Mouse (Mus musculus): ENCODE data around the gene Nub1. TPM values are rescaled to one million over a fixed set of nuclear protein-coding genes. Genes with fewer than 3 reads are reported as not detected.

Gene Nub1
- polyA plus RNA-seq, 1 experiment from 2014 or later, result 26.7 TPM

DNA sequence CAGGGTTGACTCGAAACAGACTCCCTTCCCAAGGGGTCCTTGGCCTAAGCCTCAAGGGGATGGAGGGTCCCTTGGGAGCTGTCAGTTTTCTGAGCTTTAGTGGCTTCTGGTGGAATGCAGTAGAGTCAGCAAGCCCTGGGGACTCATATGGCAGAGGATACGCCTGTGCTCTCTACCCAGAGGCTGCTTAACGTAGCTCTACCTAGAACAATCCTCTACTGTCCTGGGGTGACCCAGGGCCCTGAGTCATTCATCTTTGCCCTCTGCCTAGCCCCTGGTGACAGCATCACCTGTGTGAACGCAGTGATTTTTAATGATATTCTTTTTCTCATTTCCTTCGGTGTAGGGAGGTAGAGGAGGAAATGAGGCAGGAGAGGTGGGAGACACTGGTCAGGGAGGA is 64.4 kb downstream of the Nub1 start:
- Histone ChIP-seq H3K27ac (no peak overlapping the region), H3K4me1 (peaks cover 27% of the 10 kb centered on the region), H3K4me3 (replicated peaks) (peak overlapping the region; percentile 56), H3K9me3 (no peaks in the 10 kb centered on the region), H3K9ac (no peak overlapping the region), H3K36me3 (no peaks in the 10 kb centered on the region), H3K4me2 (peak overlapping the region; percentile 89), H3K27me3 (replicated peaks) (no peaks in the 10 kb centered on the region)
- WGBS, result 52% methylated on average over 5 of the region's 5 CpGs
- ATAC-seq (ENCODE audit: insufficient read depth, low FRiP score, low read depth), result no peak

DNA sequence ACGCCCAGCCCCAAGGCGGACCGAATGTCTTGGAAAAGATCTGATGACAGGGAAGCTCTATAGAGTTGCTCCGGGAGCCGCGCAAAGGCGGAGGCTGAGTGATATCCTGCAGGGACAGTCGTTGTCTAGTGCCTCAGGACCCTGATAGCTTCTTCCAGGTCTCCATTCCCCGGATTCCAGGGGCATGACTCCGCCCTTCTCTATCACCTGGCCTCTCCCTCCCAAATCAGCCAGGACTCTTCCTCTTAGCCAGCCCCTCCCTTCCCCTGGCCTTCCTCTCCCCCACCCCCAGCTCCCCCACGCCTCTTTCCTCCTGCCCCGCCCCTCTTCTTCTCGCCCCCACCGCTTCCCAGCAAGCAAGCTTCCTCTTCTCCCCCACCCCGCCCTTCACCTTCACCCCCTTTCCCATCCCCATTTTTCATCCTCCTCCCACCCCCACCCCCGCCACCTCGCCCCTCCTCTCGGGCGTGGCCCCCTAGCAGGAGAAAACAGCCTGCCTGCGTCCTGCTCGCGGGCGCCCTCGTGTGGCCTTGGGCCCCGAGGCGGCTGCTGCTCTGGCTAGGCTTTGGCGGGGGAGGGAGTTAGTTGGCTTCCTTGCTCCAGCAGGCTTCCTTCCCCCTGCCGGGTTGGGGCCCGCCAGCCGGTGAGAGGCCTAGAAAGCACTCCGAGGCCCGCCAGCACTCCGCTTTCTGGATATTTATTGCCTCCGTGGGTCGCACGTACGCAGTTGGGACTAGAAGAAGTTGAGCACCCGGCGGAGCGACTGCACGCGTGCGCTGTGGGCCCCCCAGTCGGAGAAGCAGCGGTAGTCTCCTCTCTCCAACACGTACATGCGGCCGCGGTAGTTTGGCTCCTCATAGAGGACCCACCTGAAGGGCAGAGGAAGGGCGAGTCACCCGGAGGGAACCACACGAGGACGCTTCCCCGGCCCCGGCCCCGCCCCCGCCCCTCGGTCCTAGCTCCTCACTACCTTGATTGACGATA is 65.3 kb downstream of the Nub1 start:
- ATAC-seq (ENCODE audit: insufficient read depth, low FRiP score, low read depth), result peak; percentile 59
- peaks cover 32% of the 10 kb centered on the region for H3K4me1 ChIP-seq
- H3K4me3 ChIP-seq (replicated peaks), result peak overlapping the region; percentile 56
- H3K4me2 ChIP-seq, result peak overlapping the region; percentile 89
- no peaks in the 10 kb centered on the region for H3K36me3 ChIP-seq
- H3K27ac ChIP-seq, result peak overlapping the region; percentile 93
- under 1% methylated on average over 56 of the region's 59 CpGs for WGBS
- no peaks in the 10 kb centered on the region for H3K27me3 ChIP-seq (replicated peaks)
- peak overlapping the region; percentile 57 for H3K9ac ChIP-seq
- H3K9me3 ChIP-seq, result no peaks in the 10 kb centered on the region

DNA sequence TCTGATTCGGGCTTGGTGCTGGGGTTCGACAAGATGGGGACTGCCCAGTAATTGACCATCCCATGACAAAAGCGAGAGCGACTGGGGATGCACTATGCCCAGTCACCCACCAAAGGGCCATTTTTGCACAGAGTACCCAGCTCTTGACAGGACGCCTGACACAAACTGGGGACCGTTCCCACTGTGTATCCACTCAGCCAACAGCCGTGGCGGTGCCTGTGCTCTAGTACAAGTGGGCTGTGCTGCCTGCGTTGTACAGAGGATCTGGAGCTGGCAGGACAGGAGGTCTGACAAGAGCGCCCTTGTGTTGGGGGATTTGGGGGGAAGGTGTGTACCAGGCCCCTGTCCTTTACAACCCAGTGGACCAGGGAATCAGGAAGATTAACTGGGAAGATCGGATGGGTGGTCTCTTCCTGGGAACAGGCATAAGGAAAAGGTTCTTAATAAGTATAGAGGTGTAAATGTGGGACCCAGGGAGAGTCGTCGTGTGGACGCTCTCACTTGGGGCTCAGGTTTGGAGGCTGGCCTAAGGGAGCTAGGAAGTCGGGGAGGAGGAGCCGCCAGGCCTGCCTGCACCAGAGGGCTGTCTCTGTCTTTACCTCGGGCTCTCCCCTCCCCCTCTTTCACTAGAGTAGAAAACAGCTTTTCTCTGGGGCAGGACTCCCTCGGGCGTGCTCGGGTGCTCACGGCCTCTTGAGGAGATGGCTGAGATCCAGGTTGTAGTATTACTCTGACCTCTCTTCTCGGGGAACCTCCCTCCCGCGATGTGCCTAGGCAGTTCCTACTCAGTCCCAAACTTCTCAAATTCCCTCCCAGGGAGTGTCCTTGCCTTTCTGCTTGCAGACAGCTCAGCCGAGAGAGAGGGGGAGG is 66.2 kb downstream of the Nub1 start:
- H3K4me1 ChIP-seq, result peaks cover 32% of the 10 kb centered on the region
- WGBS, result 2% methylated on average over 24 of the region's 25 CpGs
- H3K27me3 ChIP-seq (replicated peaks), result no peaks in the 10 kb centered on the region
- peak overlapping the region; percentile 57 for H3K9ac ChIP-seq
- peak; percentile 68 for ATAC-seq (ENCODE audit: insufficient read depth, low FRiP score, low read depth)
- H3K4me3 ChIP-seq (replicated peaks), result peak overlapping the region; percentile 56
- H3K36me3 ChIP-seq, result no peaks in the 10 kb centered on the region
- H3K4me2 ChIP-seq, result peak overlapping the region; percentile 89
- peak overlapping the region; percentile 93 for H3K27ac ChIP-seq
- H3K9me3 ChIP-seq, result no peaks in the 10 kb centered on the region

DNA sequence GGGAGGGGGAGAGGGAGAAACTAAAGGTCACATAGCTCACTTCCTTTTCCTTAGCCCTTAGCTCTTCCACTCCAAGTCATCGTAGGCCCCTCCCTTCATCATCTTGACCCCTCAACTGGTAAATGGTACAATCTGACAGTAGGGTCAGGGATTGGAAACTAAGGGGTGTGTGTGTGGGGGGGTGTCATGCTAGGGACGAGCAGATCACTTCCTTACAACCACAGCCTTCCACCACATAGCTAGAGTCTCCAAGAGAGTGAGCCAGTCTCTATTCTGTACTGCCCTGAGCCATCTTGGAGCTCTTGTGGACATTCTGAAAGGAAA is 66.8 kb downstream of the Nub1 start:
- Histone ChIP-seq H3K36me3 (no peaks in the 10 kb centered on the region), H3K27me3 (replicated peaks) (no peaks in the 10 kb centered on the region), H3K9ac (no peak overlapping the region), H3K4me1 (peaks cover 31% of the 10 kb centered on the region), H3K9me3 (no peaks in the 10 kb centered on the region), H3K4me2 (peak overlapping the region; percentile 89), H3K27ac (peak overlapping the region; percentile 93), H3K4me3 (replicated peaks) (peak overlapping the region; percentile 56; the same call in 1 of the 2 replicates)
- WGBS, result 6% methylated on average over 2 of the region's 2 CpGs
- no peak; the same call in 1 of the 2 replicates for ATAC-seq (ENCODE audit: insufficient read depth, low FRiP score, low read depth)

DNA sequence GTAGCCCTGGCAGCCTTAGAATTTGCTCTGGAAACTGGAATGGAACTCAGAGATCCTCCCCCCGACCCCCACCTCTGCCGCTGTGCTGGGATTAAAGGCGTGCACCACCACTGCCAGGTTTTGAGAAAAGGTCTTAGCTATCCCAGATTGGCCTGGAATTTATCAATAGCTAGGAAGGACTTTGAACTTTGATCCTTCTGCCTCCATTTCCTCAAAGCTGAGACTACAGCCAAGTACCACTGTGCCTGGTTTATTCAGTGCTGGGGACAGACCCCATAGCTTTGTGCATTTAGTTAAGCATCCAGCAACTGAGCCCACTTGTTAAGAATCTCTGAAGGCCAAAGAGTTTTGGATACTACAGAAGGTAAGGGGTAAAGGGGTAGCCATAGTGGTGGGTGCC is 71.6 kb downstream of the Nub1 start:
- Histone ChIP-seq H3K4me3 (replicated peaks) (no peak overlapping the region), H3K36me3 (no peaks in the 10 kb centered on the region), H3K4me2 (no peak overlapping the region), H3K27ac (no peak overlapping the region), H3K4me1 (peaks cover 11% of the 10 kb centered on the region), H3K27me3 (replicated peaks) (no peaks in the 10 kb centered on the region), H3K9me3 (no peaks in the 10 kb centered on the region), H3K9ac (no peak overlapping the region)
- no peak for ATAC-seq (ENCODE audit: insufficient read depth, low FRiP score, low read depth)
- WGBS, result 62% methylated on average over 3 of the region's 3 CpGs

DNA sequence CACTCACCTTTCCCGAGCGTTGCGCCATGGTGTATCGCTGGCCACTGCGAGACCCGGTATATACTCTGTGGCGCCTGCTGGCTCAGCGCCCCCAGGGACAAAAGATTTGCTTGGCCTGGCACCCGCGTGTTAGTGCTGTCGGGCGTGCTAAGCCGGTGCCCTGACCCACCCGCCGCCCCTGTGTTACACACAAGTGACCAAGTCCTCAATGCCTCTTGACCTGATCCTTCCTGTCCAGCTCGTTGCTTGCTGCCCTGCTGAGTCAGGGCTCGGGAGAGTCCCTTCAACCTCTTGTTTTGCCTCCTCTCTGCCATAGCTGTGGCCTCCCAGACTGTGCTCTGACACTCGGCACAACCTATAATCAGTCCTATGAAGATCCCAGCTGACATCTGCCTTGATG is 72.5 kb downstream of the Nub1 start, which contains the start of gene Crygn:
Crygn (minus strand) TSS at position 193 of the 400 bp plus-strand sequence.
- Histone ChIP-seq H3K27me3 (replicated peaks) (no peaks in the 10 kb centered on the region), H3K9me3 (no peaks in the 10 kb centered on the region), H3K9ac (no peak within 1 kb of the TSS), H3K4me1 (peaks cover 4% of the 10 kb centered on the region; the same call in 1 of the 2 replicates), H3K36me3 (no peaks in the 10 kb centered on the region), H3K4me2 (no peak within 1 kb of the TSS), H3K4me3 (replicated peaks) (no peak within 1 kb of the TSS), H3K27ac (no peak within 1 kb of the TSS)
- WGBS, result 48% methylated on average over 18 of the region's 18 CpGs
- ATAC-seq (ENCODE audit: insufficient read depth, low FRiP score, low read depth), result no peak

Other genes with a start within 250 kb of the Nub1 start
- 98.1 and 103 TPM in 2 replicates for gene Fastk, start 240.2 kb upstream of the Nub1 start, polyA plus RNA-seq (2015; fragmentation: Nextera tagmentation; extraction: Ambion mirVana)
- gene Tmub1, start 237.7 kb upstream of the Nub1 start, polyA plus RNA-seq (2015; fragmentation: Nextera tagmentation; extraction: Ambion mirVana), result 22.0 and 22.3 TPM in 2 replicates
- 35.9 and 37.7 TPM in 2 replicates for gene Agap3, start 233.4 kb upstream of the Nub1 start, polyA plus RNA-seq (2015; fragmentation: Nextera tagmentation; extraction: Ambion mirVana)
- gene Gbx1, start 158.3 kb upstream of the Nub1 start, polyA plus RNA-seq (2015; fragmentation: Nextera tagmentation; extraction: Ambion mirVana), result 0.04 TPM in 1 of 2 replicates, not detected in the other
- gene Asb10, start 144.6 kb upstream of the Nub1 start, polyA plus RNA-seq (2015; fragmentation: Nextera tagmentation; extraction: Ambion mirVana), result 0.32 and 0.57 TPM in 2 replicates
- gene 4931409K22Rik, start 128.7 kb upstream of the Nub1 start, polyA plus RNA-seq (2015; fragmentation: Nextera tagmentation; extraction: Ambion mirVana), result 0.14 and 0.24 TPM in 2 replicates
- gene Abcf2, start 108.1 kb upstream of the Nub1 start, polyA plus RNA-seq (2015; fragmentation: Nextera tagmentation; extraction: Ambion mirVana), result 85.9 and 90.0 TPM in 2 replicates
- 18.6 and 21.2 TPM in 2 replicates for gene Chpf2, start 98.8 kb upstream of the Nub1 start, polyA plus RNA-seq (2015; fragmentation: Nextera tagmentation; extraction: Ambion mirVana)
- gene Smarcd3, start 61.1 kb upstream of the Nub1 start, polyA plus RNA-seq (2015; fragmentation: Nextera tagmentation; extraction: Ambion mirVana), result 22.2 and 25.1 TPM in 2 replicates
- gene Wdr86, start 45.2 kb downstream of the Nub1 start, polyA plus RNA-seq (2015; fragmentation: Nextera tagmentation; extraction: Ambion mirVana), result 14.3 and 15.1 TPM in 2 replicates
- gene Crygn, start 72.5 kb downstream of the Nub1 start, polyA plus RNA-seq (2015; fragmentation: Nextera tagmentation; extraction: Ambion mirVana), result 1.6 and 1.7 TPM in 2 replicates
- gene Rheb, start 157.1 kb downstream of the Nub1 start, polyA plus RNA-seq (2015; fragmentation: Nextera tagmentation; extraction: Ambion mirVana), result 240 and 242 TPM in 2 replicates